Mouse (Mus musculus) forebrain, embryonic 12.5 days (tissue): ENCODE results near the gene Gm20388. TPM values are rescaled to one million over a fixed set of nuclear protein-coding genes. Genes with fewer than 3 reads are reported as not detected.
A peak's percentile ranks its signal among the peaks of the same experiment; 100 is the strongest.

Experiments
- ATAC-seq: fragments of 200-750 bp; cut with Nextera tagmentation; 2 replicates; pipeline ENCODE4 v1.8.0; 2017; ENCODE audit warnings: moderate TSS enrichment; ENCODE audit not compliant: low FRiP score
- H3K27ac ChIP-seq: fragments of 300-500 bp; sonication (generic); 2 replicates; pipeline ENCODE4 v1.5.1; 2016; ENCODE audit warnings: mild to moderate bottlenecking
- H3K27me3 ChIP-seq: fragments of 300-500 bp; sonication (generic); 2 replicates; pipeline ENCODE4 v1.6.1; 2016; ENCODE audit warnings: mild to moderate bottlenecking
- H3K36me3 ChIP-seq: fragments of 300-500 bp; sonication (generic); replicated peaks from 2 replicates; pipeline ENCODE4 v1.6.1; 2016; ENCODE audit warnings: mild to moderate bottlenecking
- H3K4me1 ChIP-seq: fragments of 300-500 bp; sonication (generic); 2 replicates; pipeline ENCODE4 v1.6.1; 2016
- H3K4me2 ChIP-seq: fragments of 300-500 bp; sonication (generic); 2 replicates; pipeline ENCODE4 v1.6.1; 2016; ENCODE audit warnings: mild to moderate bottlenecking, moderate library complexity
- H3K4me3 ChIP-seq: fragments of 300-500 bp; sonication (generic); replicated peaks from 2 replicates; pipeline ENCODE4 v1.5.1; 2016; ENCODE audit warnings: mild to moderate bottlenecking
- H3K9ac ChIP-seq: fragments of 300-500 bp; sonication (generic); 2 replicates; pipeline ENCODE4 v1.6.1; 2016; ENCODE audit warnings: mild to moderate bottlenecking
- H3K9me3 ChIP-seq: fragments of 300-500 bp; sonication (generic); 2 replicates; pipeline ENCODE4 v1.6.1; 2016
- WGBS: fragments of 180-500 bp; shearing (Covaris S2); methylation state at CpG from one replicate; pipeline ENCODE4 v1.1.7; 2016; 5-methylcytosine and 5-hydroxymethylcytosine counted together
- polyA plus RNA-seq: library from polyadenylated mRNA; unstranded; fragments of >200 nt; fragmentation: Nextera tagmentation; extraction: Ambion mirVana; gene quantifications from 2 replicates; pipeline ENCODE4 v1.2.1, GENCODE M21; 2016

The Gm20388 gene
- polyA plus RNA-seq, 1 experiment from 2014 or later, result not detected

DNA sequence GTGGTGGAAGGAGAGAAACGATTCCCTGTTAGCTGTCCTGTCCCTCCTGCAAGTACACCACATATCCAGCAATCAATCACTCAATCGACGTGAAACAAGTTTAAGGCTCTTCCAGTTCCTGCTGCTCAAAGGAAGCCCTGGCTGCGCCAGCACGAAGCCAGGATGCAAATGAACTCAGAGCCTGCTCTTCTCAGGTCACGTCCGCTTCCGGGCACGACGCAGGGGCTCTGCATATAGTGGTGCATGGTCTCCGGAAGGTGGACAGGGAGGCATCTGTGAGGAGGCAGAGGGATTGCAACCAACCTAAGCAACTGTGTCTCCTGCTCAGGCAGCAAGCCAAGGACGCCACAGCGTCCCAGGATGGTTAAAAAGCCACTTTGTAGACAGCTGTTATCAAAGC, 985.0 kb downstream of the Gm20388 start:
- Histone ChIP-seq H3K27me3 (peaks cover 81% of the 10 kb centered on the region), H3K9ac (no peak overlapping the region), H3K4me3 (peak overlapping the region; percentile 13), H3K36me3 (no peaks in the 10 kb centered on the region), H3K9me3 (0 out of 2 replicates have a peak, but pooled peaks cover 3% of the 10 kb centered on the region), H3K4me1 (peaks cover 19% of the 10 kb centered on the region), H3K27ac (no peak overlapping the region), H3K4me2 (peak overlapping the region; percentile 41)
- WGBS, result 3% methylated on average over 13 of the region's 13 CpGs
- ATAC-seq, result no peak

DNA sequence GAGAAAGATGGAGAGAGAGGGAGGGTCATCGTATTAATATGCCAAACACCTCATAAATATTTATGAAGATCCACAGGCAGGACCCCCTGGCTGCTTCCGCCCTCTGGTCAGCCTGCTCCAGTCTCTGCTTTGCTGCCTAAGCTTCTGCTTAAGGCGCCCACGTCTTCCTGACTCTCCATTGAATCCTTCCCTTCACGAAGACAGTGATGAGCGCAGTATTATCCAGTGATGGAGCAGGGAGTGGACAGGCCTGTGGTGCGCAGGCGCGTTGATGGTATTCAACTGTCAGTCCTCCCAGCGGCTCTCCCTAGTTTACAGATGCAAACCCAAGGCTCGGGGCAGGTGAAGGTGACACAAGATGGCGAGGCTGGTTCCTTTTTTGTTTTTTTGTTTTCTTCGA, 985.6 kb downstream of the Gm20388 start:
- no peak overlapping the region; the same call in 1 of the 2 replicates for H3K9ac ChIP-seq
- no peaks in the 10 kb centered on the region for H3K36me3 ChIP-seq
- ATAC-seq, result no peak
- H3K9me3 ChIP-seq, result 0 out of 2 replicates have a peak, but pooled peaks cover 3% of the 10 kb centered on the region
- peak overlapping the region; percentile 13; the same call in 1 of the 2 replicates for H3K4me3 ChIP-seq
- H3K27ac ChIP-seq, result no peak overlapping the region
- H3K27me3 ChIP-seq, result peaks cover 79% of the 10 kb centered on the region
- H3K4me2 ChIP-seq, result peak overlapping the region; percentile 41
- H3K4me1 ChIP-seq, result peaks cover 19% of the 10 kb centered on the region
- WGBS, result 30% methylated on average over 13 of the region's 13 CpGs

DNA sequence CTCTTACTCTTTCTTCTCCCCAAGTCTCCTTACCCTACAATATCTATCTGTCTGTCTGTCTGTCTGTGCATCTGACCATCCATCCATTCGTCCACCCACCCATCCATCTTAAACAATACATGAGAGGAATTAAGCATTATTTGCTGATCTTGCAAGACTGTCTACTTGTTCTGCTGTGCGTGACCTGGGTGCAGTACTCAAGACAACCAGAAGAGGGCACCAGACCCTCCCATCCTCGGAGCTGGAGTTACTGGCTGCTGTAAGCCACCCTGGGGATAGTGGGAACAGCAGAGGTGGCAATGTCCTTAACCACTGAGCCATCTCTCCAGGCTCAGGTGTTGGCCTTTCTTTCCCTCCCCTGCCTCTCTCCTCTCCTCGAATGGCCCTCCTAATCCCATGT, 987.4 kb downstream of the Gm20388 start:
- WGBS, result 47% methylated on average over 4 of the region's 4 CpGs
- no peak for ATAC-seq

DNA sequence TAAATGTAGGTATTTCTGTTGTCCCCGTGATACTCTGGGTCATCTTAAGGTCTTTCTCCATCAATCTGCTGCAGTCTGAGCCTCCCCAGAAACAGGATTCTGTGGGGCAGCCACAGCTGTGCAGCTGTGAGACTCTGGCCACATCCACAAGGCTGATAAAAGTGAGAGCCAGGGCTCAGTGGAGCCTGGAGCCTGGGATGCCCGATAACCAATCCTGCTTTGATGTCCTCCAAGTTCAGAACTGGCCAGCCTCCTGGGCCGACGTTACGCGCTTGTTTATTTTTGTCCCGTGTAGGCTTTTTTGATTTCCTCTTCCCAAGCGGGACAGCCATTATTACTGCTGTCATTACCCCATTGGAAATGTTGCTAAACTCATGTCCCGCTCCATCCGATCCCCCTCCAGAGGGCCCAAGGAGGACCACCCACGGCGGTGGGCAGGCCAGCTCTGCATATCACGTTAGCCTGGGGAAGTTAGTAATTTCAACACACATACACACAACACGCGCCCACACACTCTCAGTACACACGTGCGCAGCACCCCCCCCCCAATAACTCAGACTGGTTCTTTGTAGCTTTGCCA, 988.3 kb downstream of the Gm20388 start:
- Histone ChIP-seq H3K4me3 (no peak overlapping the region), H3K9me3 (0 out of 2 replicates have a peak, but pooled peaks cover 3% of the 10 kb centered on the region), H3K4me2 (no peak overlapping the region), H3K9ac (no peak overlapping the region), H3K4me1 (peaks cover 19% of the 10 kb centered on the region), H3K36me3 (no peaks in the 10 kb centered on the region), H3K27me3 (peaks cover 52% of the 10 kb centered on the region), H3K27ac (no peak overlapping the region)
- ATAC-seq, result no peak
- 76% methylated on average over 17 of the region's 17 CpGs for WGBS

More for the DNA sequence above, 987.4 kb downstream of the Gm20388 start:
- peaks cover 19% of the 10 kb centered on the region for H3K4me1 ChIP-seq
- H3K27me3 ChIP-seq, result peaks cover 62% of the 10 kb centered on the region
- no peak overlapping the region for H3K9ac ChIP-seq
- H3K36me3 ChIP-seq, result no peaks in the 10 kb centered on the region
- H3K4me2 ChIP-seq, result no peak overlapping the region
- 0 out of 2 replicates have a peak, but pooled peaks cover 3% of the 10 kb centered on the region for H3K9me3 ChIP-seq
- no peak overlapping the region for H3K27ac ChIP-seq
- no peak overlapping the region for H3K4me3 ChIP-seq

DNA sequence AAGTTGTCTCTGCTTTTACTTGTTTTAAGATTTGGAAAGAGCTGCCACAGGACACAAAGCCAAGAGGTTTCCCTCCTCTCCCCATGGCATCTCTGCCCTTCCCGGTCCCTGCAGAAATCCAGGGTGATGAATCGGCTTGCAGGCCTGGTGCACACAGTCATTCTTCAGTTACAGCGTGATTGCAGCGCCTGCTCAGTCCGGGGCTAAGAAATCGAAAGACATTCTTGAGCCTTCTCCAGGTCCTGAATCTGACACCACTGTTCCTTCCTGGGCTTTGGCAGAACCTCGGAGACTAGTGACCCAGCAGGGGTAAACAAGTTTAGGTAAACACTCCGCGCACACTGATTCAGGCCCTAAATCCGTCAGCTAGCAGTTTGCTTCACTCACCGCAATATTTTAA, 991.7 kb downstream of the Gm20388 start:
- no peak for ATAC-seq
- no peak overlapping the region for H3K27ac ChIP-seq
- H3K27me3 ChIP-seq, result peaks cover 20% of the 10 kb centered on the region; the same call in 1 of the 2 replicates
- no peaks in the 10 kb centered on the region for H3K4me1 ChIP-seq
- 0 out of 2 replicates have a peak, but pooled peaks cover 3% of the 10 kb centered on the region for H3K9me3 ChIP-seq
- H3K9ac ChIP-seq, result no peak overlapping the region
- H3K4me2 ChIP-seq, result no peak overlapping the region
- H3K4me3 ChIP-seq, result no peak overlapping the region
- H3K36me3 ChIP-seq, result no peaks in the 10 kb centered on the region
- 41% methylated on average over 11 of the region's 11 CpGs for WGBS

GRCm38 (mm10) chr8:120907671-120908070, 997.0 kb downstream of the Gm20388 start:
- H3K27ac ChIP-seq, result no peak overlapping the region
- H3K4me3 ChIP-seq, result no peak overlapping the region
- H3K27me3 ChIP-seq, result 0 out of 2 replicates have a peak, but pooled peaks cover 3% of the 10 kb centered on the region
- no peaks in the 10 kb centered on the region for H3K4me1 ChIP-seq
- H3K9me3 ChIP-seq, result no peaks in the 10 kb centered on the region
- no peak overlapping the region for H3K4me2 ChIP-seq
- H3K9ac ChIP-seq, result no peak overlapping the region
- no peak for ATAC-seq
- no peaks in the 10 kb centered on the region for H3K36me3 ChIP-seq
- 75% methylated on average over 6 of the region's 6 CpGs for WGBS

DNA sequence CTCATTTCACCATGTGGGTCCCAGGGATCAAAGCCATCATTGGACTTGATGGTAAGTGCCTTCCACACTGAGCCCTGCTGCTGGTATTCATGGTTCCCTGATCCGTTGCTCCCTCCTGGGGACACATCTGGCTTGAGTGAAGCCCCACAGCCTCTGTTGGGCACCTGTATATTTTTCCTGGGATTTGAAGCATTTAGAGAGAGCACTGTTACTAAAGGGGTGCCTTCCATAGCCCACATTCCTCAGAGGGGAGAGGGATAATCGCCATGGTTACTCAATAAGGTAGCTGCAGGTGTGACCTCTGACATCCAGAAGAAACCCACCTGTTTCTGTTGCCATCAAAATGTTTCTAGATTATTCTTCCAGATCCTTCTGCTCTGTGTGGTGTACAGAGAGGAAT, 1000.3 kb downstream of the Gm20388 start:
- H3K4me2 ChIP-seq, result no peak overlapping the region
- H3K9ac ChIP-seq, result no peak overlapping the region
- H3K27ac ChIP-seq, result no peak overlapping the region
- H3K36me3 ChIP-seq, result no peaks in the 10 kb centered on the region
- no peak overlapping the region for H3K4me3 ChIP-seq
- 54% methylated on average over 2 of the region's 2 CpGs for WGBS
- H3K9me3 ChIP-seq, result no peaks in the 10 kb centered on the region
- no peak for ATAC-seq
- H3K27me3 ChIP-seq, result 0 out of 2 replicates have a peak, but pooled peaks cover 3% of the 10 kb centered on the region
- no peaks in the 10 kb centered on the region for H3K4me1 ChIP-seq

GRCm38 (mm10) chr8:120912463-120912862, 1001.8 kb downstream of the Gm20388 start:
- no peak overlapping the region for H3K27ac ChIP-seq
- WGBS, result 33% methylated on average over 6 of the region's 6 CpGs
- H3K4me1 ChIP-seq, result no peaks in the 10 kb centered on the region
- H3K9ac ChIP-seq, result no peak overlapping the region
- H3K4me3 ChIP-seq, result no peak overlapping the region
- no peak overlapping the region for H3K4me2 ChIP-seq
- 0 out of 2 replicates have a peak, but pooled peaks cover 3% of the 10 kb centered on the region for H3K27me3 ChIP-seq
- no peaks in the 10 kb centered on the region for H3K36me3 ChIP-seq
- ATAC-seq, result no peak
- H3K9me3 ChIP-seq, result no peaks in the 10 kb centered on the region

GRCm38 (mm10) chr8:120916831-120917435, 1006.3 kb downstream of the Gm20388 start:
- Histone ChIP-seq H3K4me2 (no peak overlapping the region), H3K9ac (no peak overlapping the region), H3K36me3 (no peaks in the 10 kb centered on the region), H3K27me3 (no peaks in the 10 kb centered on the region), H3K27ac (no peak overlapping the region), H3K4me3 (no peak overlapping the region), H3K4me1 (no peaks in the 10 kb centered on the region), H3K9me3 (no peaks in the 10 kb centered on the region)
- ATAC-seq, result no peak
- WGBS, result 76% methylated on average over 14 of the region's 14 CpGs

DNA sequence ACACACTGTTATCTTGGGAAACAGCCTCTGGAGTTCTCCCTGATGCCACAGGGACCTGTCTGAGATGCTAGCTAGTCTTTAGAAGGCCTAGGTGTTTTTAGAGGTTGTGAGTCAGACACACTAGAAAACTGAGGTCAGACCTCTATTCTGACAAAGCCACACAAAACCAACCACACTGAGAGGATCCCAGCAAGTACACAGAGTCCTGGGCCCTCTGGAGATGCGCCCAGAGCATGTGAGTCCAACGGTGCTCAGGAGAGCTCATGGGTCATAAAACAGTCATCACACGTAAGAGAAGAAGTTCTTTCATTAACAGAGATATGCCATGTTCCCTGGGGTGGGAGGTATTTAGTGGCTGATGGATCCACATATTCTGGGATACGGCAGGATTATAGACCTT, 1009.9 kb downstream of the Gm20388 start:
- Histone ChIP-seq H3K4me3 (no peak overlapping the region), H3K27ac (no peak overlapping the region), H3K9me3 (no peaks in the 10 kb centered on the region), H3K4me2 (no peak overlapping the region), H3K27me3 (no peaks in the 10 kb centered on the region), H3K36me3 (no peaks in the 10 kb centered on the region), H3K4me1 (no peaks in the 10 kb centered on the region), H3K9ac (no peak overlapping the region)
- 94% methylated on average over 4 of the region's 4 CpGs for WGBS
- ATAC-seq, result no peak

DNA sequence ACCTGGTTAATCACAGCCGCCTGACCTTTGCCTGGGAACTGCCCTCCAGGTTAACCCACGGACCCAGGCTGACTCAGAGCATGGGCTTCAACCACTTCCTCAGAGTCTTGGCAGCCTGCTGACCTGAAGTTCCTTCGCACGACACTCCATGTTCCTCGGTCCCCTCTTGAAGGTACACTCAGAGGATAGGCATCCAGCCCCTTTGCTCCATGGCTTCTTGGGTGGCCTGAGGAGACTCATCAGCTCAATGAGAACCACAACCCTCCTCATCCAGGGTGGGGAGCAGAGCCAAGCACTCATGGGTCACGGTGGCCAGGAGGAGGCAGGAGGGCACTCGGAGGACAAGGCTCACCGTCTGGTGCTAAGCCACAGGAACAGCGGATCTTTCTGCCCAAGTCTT, 1015.6 kb downstream of the Gm20388 start:
- peaks cover 9% of the 10 kb centered on the region; the same call in 1 of the 2 replicates for H3K27me3 ChIP-seq
- H3K27ac ChIP-seq, result no peak overlapping the region
- no peak overlapping the region for H3K4me2 ChIP-seq
- H3K36me3 ChIP-seq, result no peaks in the 10 kb centered on the region
- no peak overlapping the region for H3K4me3 ChIP-seq
- H3K4me1 ChIP-seq, result no peaks in the 10 kb centered on the region
- ATAC-seq, result no peak
- 91% methylated on average over 9 of the region's 9 CpGs for WGBS
- H3K9ac ChIP-seq, result no peak overlapping the region
- no peaks in the 10 kb centered on the region for H3K9me3 ChIP-seq

GRCm38 (mm10) chr8:120928082-120928481, 1017.4 kb downstream of the Gm20388 start:
- Histone ChIP-seq H3K27me3 (peaks cover 9% of the 10 kb centered on the region; the same call in 1 of the 2 replicates), H3K36me3 (no peaks in the 10 kb centered on the region), H3K9me3 (no peaks in the 10 kb centered on the region), H3K27ac (no peak overlapping the region), H3K9ac (no peak overlapping the region), H3K4me3 (no peak overlapping the region), H3K4me2 (no peak overlapping the region), H3K4me1 (no peaks in the 10 kb centered on the region)
- ATAC-seq, result no peak
- 86% methylated on average over 6 of the region's 6 CpGs for WGBS

GRCm38 (mm10) chr8:120934596-120934995, 1024.0 kb downstream of the Gm20388 start:
- Histone ChIP-seq H3K36me3 (no peaks in the 10 kb centered on the region), H3K9me3 (no peaks in the 10 kb centered on the region), H3K27ac (no peak overlapping the region), H3K4me2 (no peak overlapping the region), H3K27me3 (peaks cover 46% of the 10 kb centered on the region), H3K4me3 (no peak overlapping the region), H3K9ac (no peak overlapping the region), H3K4me1 (peaks cover 18% of the 10 kb centered on the region)
- ATAC-seq, result no peak
- 89% methylated on average over 9 of the region's 9 CpGs for WGBS
